Comparison of ENCODE assay signal across 13 mouse cellular contexts in the genomic region with DNA sequence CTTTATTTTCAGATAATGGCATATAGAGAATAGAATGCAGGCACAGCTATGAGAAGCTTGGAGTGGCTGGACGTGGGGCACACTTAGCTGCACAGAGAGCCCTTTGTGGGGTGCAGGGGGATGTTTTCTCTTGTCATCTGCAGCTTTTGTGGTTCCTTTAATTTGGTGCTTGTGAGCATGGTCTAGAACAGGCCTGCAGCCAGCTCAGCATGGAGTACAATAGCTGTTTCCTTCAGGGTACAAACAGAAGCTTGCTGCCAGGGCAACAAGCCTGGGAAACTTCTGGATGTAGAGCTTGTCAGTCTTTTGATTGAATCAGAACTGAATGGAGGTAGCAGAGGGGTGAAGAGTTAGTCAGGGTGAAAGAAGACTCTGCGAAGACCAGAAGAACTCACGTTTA.
DNase-seq lines count a peak whose midpoint lies in the region; ATAC-seq and TF ChIP-seq lines count a peak whose summit lies in the region.
"Had no signal": no experiment of that assay in that cellular context is flagged by ENCODE, and none has a peak within 500 bp of the region (broad histone marks: within the 10 kb centered on the region; RNA-seq: fewer than 3 reads in every experiment).

No protein-coding gene starts in this region.

- no peaks in the 10 kb centered on the region for H3K27me3 ChIP-seq in hindbrain, embryonic 13.5 days
- no peaks in the 10 kb centered on the region for H3K27me3 ChIP-seq in hindbrain, embryonic 11.5 days (ENCODE audit: control insufficient read depth, insufficient read depth, low read length)
- H3K27me3 ChIP-seq in neural tube, embryonic 13.5 days = no peaks in the 10 kb centered on the region

- H3K27ac ChIP-seq in hindbrain, embryonic 13.5 days = peak overlapping the region; percentile 53; the same call in 1 of the 2 replicates
- no peak overlapping the region for H3K27ac ChIP-seq in hindbrain, embryonic 11.5 days (ENCODE audit: low read depth, low read length)
- peak overlapping the region; percentile 23; the same call in 1 of the 2 replicates for H3K27ac ChIP-seq in neural tube, embryonic 13.5 days (replicated peaks)
- peak overlapping the region; percentile 35; the same call in 1 of the 2 replicates for H3K27ac ChIP-seq in olfactory bulb, adult 2 months (ENCODE audit: insufficient read depth, low read depth, low read length)
- H3K27ac ChIP-seq: macrophage; stomach, postnatal 0 days had no signal

- DNase-seq in hindbrain, embryonic 11.5 days (ENCODE audit: low spot score) = no peak
- DNase-seq in neural tube, embryonic 10.5 days (ENCODE audit: extremely low spot score, low spot score) = no peak
- peak; percentile 52 for DNase-seq in layer of hippocampus, adult 9-11 months
- no peak for DNase-seq in cerebellum, adult 11 months
- DNase-seq: kidney, postnatal 14 days; left cerebral cortex, postnatal 4 days had no signal

- no peak overlapping the region for H3K9ac ChIP-seq in hindbrain, embryonic 13.5 days
- no peak overlapping the region for H3K9ac ChIP-seq in hindbrain, embryonic 11.5 days (ENCODE audit: low read depth, low read length)
- H3K9ac ChIP-seq in neural tube, embryonic 13.5 days = no peak overlapping the region

- ATAC-seq in hindbrain, embryonic 13.5 days (ENCODE audit: low FRiP score) = peak; percentile 69; the same call in 1 of the 2 replicates
- ATAC-seq in hindbrain, embryonic 11.5 days (ENCODE audit: low FRiP score) = no peak
- no peak for ATAC-seq in neural tube, embryonic 13.5 days (ENCODE audit: low read depth)
- no peak for ATAC-seq in granulocyte monocyte progenitor cell, adult 5-6 weeks (replicated peaks; ENCODE audit: poor library complexity, severe bottlenecking)

- H3K4me1 ChIP-seq in hindbrain, embryonic 13.5 days (replicated peaks) = peaks cover 12% of the 10 kb centered on the region
- H3K4me1 ChIP-seq in hindbrain, embryonic 11.5 days (replicated peaks; ENCODE audit: control insufficient read depth, insufficient read depth, low read length) = no peaks in the 10 kb centered on the region
- peaks cover 21% of the 10 kb centered on the region for H3K4me1 ChIP-seq in neural tube, embryonic 13.5 days (replicated peaks)
- peaks cover 3% of the 10 kb centered on the region for H3K4me1 ChIP-seq in olfactory bulb, adult 2 months (ENCODE audit: control insufficient read depth, insufficient read depth, low read length)

- no peak for TF ChIP-seq CTCF in olfactory bulb, adult 2 months (IDR thresholded peaks at IDR 0.05; ENCODE audit: insufficient read depth, low read depth, low read length)

- H3K4me3 ChIP-seq in hindbrain, embryonic 13.5 days = no peak overlapping the region
- no peak overlapping the region for H3K4me3 ChIP-seq in hindbrain, embryonic 11.5 days (ENCODE audit: low read depth, low read length)
- no peak overlapping the region for H3K4me3 ChIP-seq in neural tube, embryonic 13.5 days
- no peak overlapping the region for H3K4me3 ChIP-seq in olfactory bulb, adult 2 months (ENCODE audit: insufficient read depth, low read depth, low read length)
- H3K4me3 ChIP-seq: erythroblast, embryonic 14.5 days had no signal

- 0 out of 2 replicates have a peak, but pooled peaks cover 3% of the 10 kb centered on the region for H3K36me3 ChIP-seq in hindbrain, embryonic 13.5 days
- no peaks in the 10 kb centered on the region for H3K36me3 ChIP-seq in hindbrain, embryonic 11.5 days (ENCODE audit: control insufficient read depth, insufficient read depth, low read length)
- H3K36me3 ChIP-seq in neural tube, embryonic 13.5 days = peaks cover 7% of the 10 kb centered on the region; the same call in 1 of the 2 replicates

- WGBS in hindbrain, embryonic 13.5 days = 41% methylated on average over 3 of the region's 3 CpGs
- 52% methylated on average over 3 of the region's 3 CpGs for WGBS in hindbrain, embryonic 11.5 days
- WGBS in neural tube, embryonic 13.5 days = 48% methylated on average over 3 of the region's 3 CpGs
- WGBS in olfactory bulb, adult 2 months = 40% methylated on average over 3 of the region's 3 CpGs

- no peak for TF ChIP-seq POLR2A in olfactory bulb, adult 2 months (IDR thresholded peaks at IDR 0.05; ENCODE audit: insufficient read depth, low read depth, low read length)

- H3K9me3 ChIP-seq in hindbrain, embryonic 13.5 days = no peaks in the 10 kb centered on the region
- H3K9me3 ChIP-seq in hindbrain, embryonic 11.5 days (ENCODE audit: control insufficient read depth, low read length) = no peaks in the 10 kb centered on the region
- no peaks in the 10 kb centered on the region for H3K9me3 ChIP-seq in neural tube, embryonic 13.5 days

- no peak overlapping the region for H3K4me2 ChIP-seq in hindbrain, embryonic 13.5 days
- no peak overlapping the region for H3K4me2 ChIP-seq in hindbrain, embryonic 11.5 days (replicated peaks; ENCODE audit: low read depth, low read length)
- no peak overlapping the region for H3K4me2 ChIP-seq in neural tube, embryonic 13.5 days
